ENCODE assay signal across 9 mouse cellular contexts in the genomic region with DNA sequence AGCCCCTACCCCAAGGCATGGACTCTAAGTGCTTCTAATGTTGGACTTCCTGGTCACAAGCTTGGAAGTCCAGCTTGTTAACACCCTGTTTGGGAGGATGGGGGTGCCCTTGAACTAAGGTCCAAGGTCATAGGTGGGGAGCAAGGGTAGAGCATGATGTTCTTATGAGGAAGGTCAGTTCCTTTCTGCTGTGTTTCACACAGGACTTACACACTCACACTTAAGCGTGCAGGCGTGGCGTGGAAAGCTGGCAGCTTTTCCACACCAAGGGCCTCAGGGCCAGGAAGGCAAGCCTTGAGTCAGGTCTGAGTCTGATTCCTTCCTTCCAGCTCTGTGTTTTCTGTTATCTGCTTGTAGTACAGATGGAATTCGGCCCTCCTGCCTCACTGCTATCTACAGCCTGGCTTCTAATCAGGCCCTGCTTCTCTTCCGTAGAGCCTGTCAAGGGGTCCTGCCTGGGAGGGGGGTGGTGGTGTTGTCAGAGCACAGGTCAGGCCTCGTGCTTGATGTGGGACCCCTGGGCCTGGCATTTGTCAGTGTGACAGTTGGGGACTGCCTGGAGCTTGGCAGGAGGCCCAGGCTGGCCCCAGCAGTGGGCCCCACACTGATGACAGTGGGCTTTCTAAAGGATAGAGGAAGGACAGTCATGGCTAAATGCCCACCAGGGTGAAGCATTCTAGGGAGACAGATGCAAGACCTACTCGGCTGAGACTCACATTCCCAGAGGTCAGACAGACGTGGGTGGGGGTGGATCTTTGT. TPM values are rescaled to one million over a fixed set of nuclear protein-coding genes. Genes with fewer than 3 reads are reported as not detected.
DNase-seq lines count a peak whose midpoint lies in the region; ATAC-seq and TF ChIP-seq lines count a peak whose summit lies in the region.
"Had no signal": no experiment of that assay in that cellular context is flagged by ENCODE, and none has a peak within 500 bp of the region (broad histone marks: within the 10 kb centered on the region; RNA-seq: fewer than 3 reads in every experiment).

No protein-coding gene starts in this region.

- peaks cover 20% of the 10 kb centered on the region for H3K4me1 ChIP-seq in midbrain, embryonic 10.5 days
- H3K4me1 ChIP-seq in midbrain, embryonic 11.5 days (ENCODE audit: control insufficient read depth, insufficient read depth, low read length) = peaks cover 4% of the 10 kb centered on the region
- H3K4me1 ChIP-seq in limb, embryonic 12.5 days (replicated peaks) = peaks cover 24% of the 10 kb centered on the region
- H3K4me1 ChIP-seq in stomach, postnatal 0 days (replicated peaks; ENCODE audit: control insufficient read depth, insufficient read depth) = peaks cover 7% of the 10 kb centered on the region

- TF ChIP-seq CTCF in stomach, postnatal 0 days (IDR thresholded peaks at IDR 0.05; ENCODE audit: low read depth) = no peak

- no peak overlapping the region for H3K4me2 ChIP-seq in midbrain, embryonic 11.5 days
- H3K4me2 ChIP-seq in limb, embryonic 12.5 days = no peak overlapping the region
- H3K4me2 ChIP-seq in stomach, postnatal 0 days (replicated peaks; ENCODE audit: low read depth) = no peak overlapping the region

- H3K9me3 ChIP-seq in midbrain, embryonic 10.5 days (replicated peaks) = no peaks in the 10 kb centered on the region
- no peaks in the 10 kb centered on the region for H3K9me3 ChIP-seq in midbrain, embryonic 11.5 days (ENCODE audit: control insufficient read depth, low read length)
- no peaks in the 10 kb centered on the region for H3K9me3 ChIP-seq in limb, embryonic 12.5 days
- no peaks in the 10 kb centered on the region for H3K9me3 ChIP-seq in stomach, postnatal 0 days (ENCODE audit: control insufficient read depth, low read length)

- H3K36me3 ChIP-seq in midbrain, embryonic 10.5 days = no peaks in the 10 kb centered on the region
- H3K36me3 ChIP-seq in midbrain, embryonic 11.5 days (ENCODE audit: control insufficient read depth, insufficient read depth, low read length) = no peaks in the 10 kb centered on the region
- no peaks in the 10 kb centered on the region for H3K36me3 ChIP-seq in limb, embryonic 12.5 days
- no peaks in the 10 kb centered on the region for H3K36me3 ChIP-seq in stomach, postnatal 0 days (ENCODE audit: control insufficient read depth, insufficient read depth, low read length)

- H3K9ac ChIP-seq in midbrain, embryonic 11.5 days (ENCODE audit: low read length) = no peak overlapping the region
- H3K9ac ChIP-seq in limb, embryonic 12.5 days (replicated peaks) = no peak overlapping the region; the same call in 1 of the 2 replicates
- H3K9ac ChIP-seq in stomach, postnatal 0 days (ENCODE audit: low read length) = no peak overlapping the region

- no peak for ATAC-seq in midbrain, embryonic 11.5 days (ENCODE audit: low FRiP score)
- ATAC-seq in limb, embryonic 12.5 days (ENCODE audit: insufficient number of reproducible peaks, insufficient read depth, low FRiP score, low TSS enrichment, low read depth) = peak; percentile 29; the same call in 1 of the 2 replicates
- ATAC-seq in stomach, postnatal 0 days (ENCODE audit: low FRiP score, low TSS enrichment) = peak; percentile 41

- no peak overlapping the region for H3K4me3 ChIP-seq in midbrain, embryonic 10.5 days
- no peak overlapping the region for H3K4me3 ChIP-seq in midbrain, embryonic 11.5 days (ENCODE audit: low read depth, low read length)
- no peak overlapping the region for H3K4me3 ChIP-seq in limb, embryonic 12.5 days (replicated peaks)
- no peak overlapping the region for H3K4me3 ChIP-seq in stomach, postnatal 0 days (ENCODE audit: low read depth, low read length)

- H3K27me3 ChIP-seq in midbrain, embryonic 10.5 days (ENCODE audit: low read depth, poor library complexity, severe bottlenecking) = peaks cover 34% of the 10 kb centered on the region; the same call in 1 of the 2 replicates
- no peaks in the 10 kb centered on the region for H3K27me3 ChIP-seq in midbrain, embryonic 11.5 days (ENCODE audit: control insufficient read depth, insufficient read depth, low read length)
- H3K27me3 ChIP-seq in limb, embryonic 12.5 days = 0 out of 2 replicates have a peak, but pooled peaks cover 6% of the 10 kb centered on the region
- H3K27me3 ChIP-seq in stomach, postnatal 0 days (ENCODE audit: control insufficient read depth, insufficient read depth, low read length) = no peaks in the 10 kb centered on the region

- no peak for TF ChIP-seq EP300 in stomach, postnatal 0 days (optimal IDR thresholded peaks at IDR 0.05)

- DNase-seq in embryo, embryonic 9.5 days (ENCODE audit: extremely low spot score) = peak; percentile 44
- no peak for DNase-seq in embryo, embryonic 11 days
- no peak for DNase-seq in midbrain, embryonic 10.5 days (ENCODE audit: low spot score)
- DNase-seq in midbrain, embryonic 11.5 days (ENCODE audit: low spot score, missing footprints) = no peak
- DNase-seq in stomach, postnatal 0 days (ENCODE audit: low spot score) = no peak
- DNase-seq in layer of hippocampus, adult 18-20 months (ENCODE audit: low spot score in 2 of 2) = no peak
- DNase-seq in T-cell, adult 2 months (ENCODE audit: low spot score) = no peak
- DNase-seq: lung, adult 18-20 months had no signal

- WGBS in midbrain, embryonic 10.5 days = 55% methylated on average over 8 of the region's 8 CpGs
- 57% methylated on average over 8 of the region's 8 CpGs for WGBS in midbrain, embryonic 11.5 days
- WGBS in limb, embryonic 12.5 days = 39% methylated on average over 8 of the region's 8 CpGs
- WGBS in stomach, postnatal 0 days = 25% methylated on average over 8 of the region's 8 CpGs

- peak overlapping the region; percentile 65 for H3K27ac ChIP-seq in midbrain, embryonic 10.5 days (replicated peaks)
- H3K27ac ChIP-seq in midbrain, embryonic 11.5 days (ENCODE audit: low read depth, low read length) = no peak overlapping the region
- H3K27ac ChIP-seq in limb, embryonic 12.5 days = 0 out of 2 replicates have a peak overlapping the region, but pooled peaks have one; percentile 35
- H3K27ac ChIP-seq in stomach, postnatal 0 days (replicated peaks) = peak overlapping the region; percentile 67

RNA-seq across cellular contexts. Expression of a gene that starts 18.0 kb away (rescaled TPM):
- 0.15 and 0.59 TPM in 2 replicates for polyA plus RNA-seq in midbrain, embryonic 10.5 days (2016; fragmentation: Nextera tagmentation; extraction: Ambion mirVana)
- polyA plus RNA-seq in midbrain, embryonic 11.5 days (2014; fragmentation: Nextera tagmentation; extraction: Ambion mirVana) = 0.36 and 0.37 TPM in 2 replicates
- polyA plus RNA-seq in limb, embryonic 12.5 days (2016; fragmentation: Nextera tagmentation; extraction: Ambion mirVana) = 5.2 and 5.3 TPM in 2 replicates
- 128 and 140 TPM in 2 replicates for polyA plus RNA-seq in stomach, postnatal 0 days (2015; fragmentation: Nextera tagmentation; extraction: Ambion mirVana)
- total RNA-seq in layer of hippocampus, adult 18-20 months (2021) = 1 to 10 TPM; 1.0 to 1.3 TPM

RNA-seq across cellular contexts. Expression of a gene that starts 21.1 kb away (rescaled TPM):
- polyA plus RNA-seq in midbrain, embryonic 10.5 days (2016; fragmentation: Nextera tagmentation; extraction: Ambion mirVana) = 0.72 and 0.78 TPM in 2 replicates
- polyA plus RNA-seq in midbrain, embryonic 11.5 days (2014; fragmentation: Nextera tagmentation; extraction: Ambion mirVana) = 0.95 and 1.3 TPM in 2 replicates
- polyA plus RNA-seq in limb, embryonic 12.5 days (2016; fragmentation: Nextera tagmentation; extraction: Ambion mirVana) = 89.0 and 101 TPM in 2 replicates
- polyA plus RNA-seq in stomach, postnatal 0 days (2015; fragmentation: Nextera tagmentation; extraction: Ambion mirVana) = 4.2 and 6.8 TPM in 2 replicates
- 1 to 10 TPM; 1.2 to 1.5 TPM for total RNA-seq in layer of hippocampus, adult 18-20 months (2021)

RNA-seq across cellular contexts. Expression of a gene that starts 34.5 kb away (rescaled TPM):
- 20.4 and 22.8 TPM in 2 replicates for polyA plus RNA-seq in midbrain, embryonic 10.5 days (2016; fragmentation: Nextera tagmentation; extraction: Ambion mirVana)
- polyA plus RNA-seq in midbrain, embryonic 11.5 days (2014; fragmentation: Nextera tagmentation; extraction: Ambion mirVana) = 16.9 and 19.4 TPM in 2 replicates
- polyA plus RNA-seq in limb, embryonic 12.5 days (2016; fragmentation: Nextera tagmentation; extraction: Ambion mirVana) = 43.6 and 43.7 TPM in 2 replicates
- 91.1 and 92.2 TPM in 2 replicates for polyA plus RNA-seq in stomach, postnatal 0 days (2015; fragmentation: Nextera tagmentation; extraction: Ambion mirVana)
- total RNA-seq in layer of hippocampus, adult 18-20 months (2021) = 10 to 100 TPM; 13.2 to 13.9 TPM

RNA-seq across cellular contexts. Expression of a gene that starts 35.8 kb away (rescaled TPM):
- polyA plus RNA-seq in midbrain, embryonic 10.5 days (2016; fragmentation: Nextera tagmentation; extraction: Ambion mirVana) = 0.70 and 0.74 TPM in 2 replicates
- polyA plus RNA-seq in midbrain, embryonic 11.5 days (2014; fragmentation: Nextera tagmentation; extraction: Ambion mirVana) = 0.82 and 0.92 TPM in 2 replicates
- 36.0 and 40.6 TPM in 2 replicates for polyA plus RNA-seq in limb, embryonic 12.5 days (2016; fragmentation: Nextera tagmentation; extraction: Ambion mirVana)
- polyA plus RNA-seq in stomach, postnatal 0 days (2015; fragmentation: Nextera tagmentation; extraction: Ambion mirVana) = 36.4 and 39.9 TPM in 2 replicates
- 1 to 10 TPM; 1.7 to 2.0 TPM for total RNA-seq in layer of hippocampus, adult 18-20 months (2021)

Comparison
In these comparisons a context has a peak if more than half of its experiments do, and no peak if none do; other contexts are left out.
1. RNA of a gene that starts 18.0 kb away (polyA plus RNA-seq): 128 to 140 TPM in stomach, postnatal 0 days; 5.2 to 5.3 TPM in limb, embryonic 12.5 days, 0.15 to 0.59 TPM in midbrain, embryonic 10.5 days and 0.36 to 0.37 TPM in midbrain, embryonic 11.5 days; every median in the first group is over 10 times any median in the second.
2. RNA of a gene that starts 21.1 kb away (polyA plus RNA-seq): 89.0 to 101 TPM in limb, embryonic 12.5 days; 4.2 to 6.8 TPM in stomach, postnatal 0 days, 0.95 to 1.3 TPM in midbrain, embryonic 11.5 days and 0.72 to 0.78 TPM in midbrain, embryonic 10.5 days; every median in the first group is over 10 times any median in the second.